Mouse (Mus musculus): Measurements from ENCODE around the gene Rps9. TPM values are rescaled to one million over a fixed set of nuclear protein-coding genes. Genes with fewer than 3 reads are reported as not detected.

The Rps9 gene
- 100 to 1,000 TPM; 858 to 933 TPM for total RNA-seq (2021)
- long read RNA-seq, experiment 1, transcript Rps9-204 (4 exons, 914 nt), result minor isoform, 8 of 97 reads
- long read RNA-seq, experiment 1, transcript Rps9-201 (5 exons, 751 nt), result major isoform, 79 of 97 reads
- long read RNA-seq, experiment 1, partial matches to known transcripts, result 5 of 97 reads
- long read RNA-seq, experiment 1, other reads (novel, unspliced or antisense), result 4 of 97 reads
- long read RNA-seq, experiment 2, transcript Rps9-204 (4 exons, 914 nt), result minor isoform, 28 of 378 reads
- long read RNA-seq, experiment 2, transcript Rps9-201 (5 exons, 751 nt), result major isoform, 323 of 378 reads
- long read RNA-seq, experiment 2, partial matches to known transcripts, result 11 of 378 reads
- long read RNA-seq, experiment 2, other reads (novel, unspliced or antisense), result 15 of 378 reads

GRCm38 (mm10) chr7:3703879-3704441 is at the start of gene Rps9:
Gene Rps9, plus strand, starts transcription at chr7:3703993.
- peak; percentile 91 to 95 for DNase-seq (ENCODE audit: low spot score in 2 of 2)

GRCm38 (mm10) chr7:3656966-3657365 is 46.8 kb upstream of the Rps9 start:
- no peak for DNase-seq (ENCODE audit: low spot score in 2 of 2)

DNA sequence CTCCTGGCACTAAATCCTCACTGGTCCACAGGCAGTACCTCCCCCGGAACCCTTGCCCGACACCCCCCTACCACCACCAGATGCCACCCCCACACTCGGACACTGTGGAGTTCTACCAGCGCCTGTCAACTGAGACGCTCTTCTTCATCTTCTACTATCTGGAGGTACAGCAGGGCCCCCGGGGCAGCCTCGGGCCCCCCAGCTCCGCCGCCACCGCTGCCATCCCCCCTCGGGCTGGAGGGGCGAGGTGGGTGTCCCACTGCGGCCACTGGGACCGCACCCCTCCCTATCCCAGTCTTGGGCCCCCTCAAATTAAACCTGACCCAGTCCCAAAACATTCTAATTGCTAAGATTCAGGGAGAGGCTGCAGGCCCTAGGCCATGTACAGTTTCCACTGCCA is 45.2 kb upstream of the Rps9 start:
- DNase-seq (ENCODE audit: low spot score in 2 of 2), result no peak

DNA sequence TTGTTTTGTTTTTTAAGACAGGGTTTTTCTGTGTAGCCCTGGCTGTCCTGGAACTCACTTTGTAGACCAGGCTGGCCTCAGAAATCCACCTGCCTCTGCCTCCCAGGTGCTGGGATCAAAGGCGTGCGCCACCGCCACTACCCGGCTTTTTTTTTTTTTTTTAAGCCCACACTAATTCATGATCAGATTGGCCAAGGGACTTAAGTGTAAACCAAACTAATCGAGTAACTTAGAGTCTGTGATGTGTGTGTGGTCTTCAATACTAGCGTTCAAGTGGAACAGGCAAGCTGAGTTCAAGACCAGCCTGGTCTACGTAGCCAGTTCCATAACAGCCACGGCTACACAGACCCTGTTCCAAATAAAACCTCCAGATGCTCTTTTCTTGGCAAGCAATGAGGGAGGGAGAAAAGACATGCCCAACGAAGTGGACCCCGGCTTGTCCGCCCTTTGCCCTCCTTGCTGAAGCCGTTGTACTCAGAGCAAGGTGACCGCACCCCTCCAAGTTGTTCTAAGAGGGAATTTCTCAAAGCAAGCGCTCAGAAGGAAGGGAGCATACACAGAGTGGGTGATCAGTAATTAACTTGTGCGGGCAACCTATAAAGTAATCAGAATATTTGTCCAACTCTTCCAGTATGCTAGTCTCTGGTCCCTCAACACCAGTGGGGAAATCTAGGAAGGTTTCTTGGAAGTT is 39.1 kb upstream of the Rps9 start:
- peak in 1 of 2 experiments; percentile 33 for DNase-seq (ENCODE audit: low spot score in 2 of 2)

GRCm38 (mm10) chr7:3665215-3666114 is 38.3 kb upstream of the Rps9 start, which contains the start of gene Leng1:
Gene Leng1, minus strand, starts transcription at chr7:3665840.
- peak; percentile 91 to 92 for DNase-seq (ENCODE audit: low spot score in 2 of 2)

- DNase-seq (ENCODE audit: low spot score in 2 of 2), result peak in 1 of 2 experiments; percentile 37
These were observed 36.8 kb upstream of the Rps9 start for GRCm38 (mm10) chr7:3666921-3667391.

DNA sequence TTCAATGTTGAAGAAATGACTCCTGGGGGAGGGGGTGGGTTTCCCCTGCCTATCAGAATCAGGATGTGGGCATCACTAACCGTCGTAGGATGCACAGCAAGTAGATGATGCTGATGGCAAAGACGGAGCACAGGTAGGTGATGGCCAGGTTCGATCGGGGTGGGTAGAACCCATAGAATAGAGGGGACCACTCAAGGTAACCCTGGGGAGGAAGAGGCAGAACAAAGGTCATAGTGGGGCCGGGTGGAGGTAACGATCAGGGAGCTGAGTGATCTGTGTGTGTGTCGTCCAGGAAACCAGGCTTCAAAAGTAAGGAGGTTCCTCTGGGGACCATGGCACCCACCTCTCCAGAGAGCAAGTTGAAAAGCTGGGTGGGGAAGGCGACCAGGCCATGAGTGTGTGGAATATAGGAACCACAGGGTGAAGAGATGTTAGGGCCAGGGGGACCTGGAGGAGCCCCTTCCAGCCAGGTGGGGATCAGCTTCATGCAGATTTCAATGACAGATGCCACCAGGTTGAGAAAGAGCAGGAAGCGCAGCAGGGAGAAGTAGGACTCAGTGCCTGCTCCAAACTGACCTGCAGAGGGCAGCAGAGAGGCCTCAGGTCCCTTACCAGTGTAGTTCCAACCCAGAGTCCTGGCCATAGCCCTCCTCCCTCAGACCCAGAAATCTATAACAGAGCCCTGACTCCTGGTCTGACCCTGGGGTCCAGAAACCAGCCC is 29.1 kb upstream of the Rps9 start:
- peak; percentile 79 to 82 for DNase-seq (ENCODE audit: low spot score in 2 of 2)

DNA sequence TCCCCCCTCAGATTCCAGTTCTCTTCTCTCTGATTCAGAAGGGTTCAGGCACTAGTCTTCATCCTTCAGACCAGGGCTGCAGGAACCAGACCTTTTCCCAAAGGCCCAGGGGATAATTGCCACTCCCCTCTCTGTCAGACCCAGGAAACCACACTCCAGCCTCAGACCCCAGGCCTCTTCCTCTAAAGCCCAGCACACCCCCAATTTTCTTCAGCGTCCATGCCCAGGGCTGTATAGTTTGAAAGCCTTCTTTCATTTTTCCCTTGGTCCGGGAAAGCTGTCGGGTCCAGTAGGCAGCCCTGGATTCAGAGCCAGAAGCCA is 28.6 kb upstream of the Rps9 start:
- DNase-seq (ENCODE audit: low spot score in 2 of 2), result no peak

DNA sequence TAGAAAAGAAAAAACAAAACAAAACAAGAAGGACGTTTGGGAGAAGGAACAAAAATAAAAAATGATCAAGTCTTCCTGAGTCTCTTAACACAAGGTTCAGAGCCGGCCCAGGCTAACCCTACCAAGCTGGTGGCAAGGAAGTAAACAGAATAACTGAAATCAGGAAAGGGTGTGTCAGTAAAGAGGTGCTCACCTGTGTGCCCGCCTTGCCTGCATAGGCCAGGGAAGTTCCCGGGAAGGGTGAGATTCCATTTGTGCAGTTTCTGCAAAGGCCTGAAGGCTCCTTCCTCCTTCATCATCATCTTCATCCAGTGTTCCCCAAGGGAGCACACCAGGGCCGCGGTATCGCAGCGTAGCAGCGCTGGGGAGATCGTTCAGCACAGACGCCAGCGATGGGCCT is 27.4 kb upstream of the Rps9 start:
- DNase-seq (ENCODE audit: low spot score in 2 of 2), result no peak

DNA sequence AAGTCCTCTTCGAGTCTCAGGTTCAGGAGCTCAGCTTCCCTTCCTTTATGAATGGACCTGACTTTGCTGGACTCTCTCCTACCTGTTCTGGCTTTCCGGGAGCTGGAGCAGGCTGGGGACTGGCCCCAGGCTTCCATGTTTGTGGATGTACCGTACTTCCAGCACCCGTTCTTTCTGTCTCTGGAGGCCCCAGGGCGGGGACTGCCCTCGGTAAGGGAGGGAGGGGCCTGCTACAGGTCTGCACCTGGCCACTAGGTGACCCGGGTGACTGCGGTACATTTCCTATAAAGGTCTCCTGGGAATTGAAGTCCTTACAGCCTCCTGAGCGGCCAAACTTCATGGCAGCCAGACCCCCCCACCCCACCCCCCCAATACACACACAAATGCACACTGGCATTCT is 26.5 kb upstream of the Rps9 start, which contains the start of gene Tmc4:
Gene Tmc4, minus strand, starts transcription at position 212 of the 400 bp plus-strand sequence.
- no peak for DNase-seq (ENCODE audit: low spot score in 2 of 2)

DNA sequence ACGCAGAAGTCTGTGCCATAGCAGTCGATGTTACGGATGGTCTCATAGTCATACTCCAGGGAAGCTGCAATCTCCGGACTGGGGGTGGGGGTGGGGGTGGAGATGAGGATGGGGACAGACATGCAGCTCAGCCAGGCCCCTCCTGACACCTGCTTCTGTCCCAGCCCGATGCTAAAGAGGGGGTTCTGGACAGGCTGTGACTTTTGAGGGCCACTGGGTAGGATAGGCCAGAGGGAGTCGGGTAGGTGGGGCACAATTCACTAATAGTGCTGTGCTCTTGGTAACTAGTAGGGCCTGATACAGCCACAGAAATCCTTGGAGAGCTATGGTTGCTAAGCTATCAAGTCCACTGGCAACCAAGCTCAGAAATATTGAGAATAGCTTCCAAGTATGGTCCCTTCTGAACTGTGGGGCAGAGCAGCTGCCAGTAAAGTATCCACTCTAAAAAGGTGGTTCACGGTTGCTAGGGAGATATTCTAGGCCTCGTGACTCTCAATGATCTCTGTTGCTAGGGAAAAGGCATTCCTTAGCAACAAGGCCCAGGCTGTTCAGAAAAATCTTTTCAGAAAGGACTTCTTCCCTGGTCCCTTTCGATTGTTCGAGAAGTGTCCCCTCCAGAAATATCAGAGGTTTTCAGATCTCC is 19.8 kb upstream of the Rps9 start:
- no peak for DNase-seq (ENCODE audit: low spot score in 2 of 2)

DNA sequence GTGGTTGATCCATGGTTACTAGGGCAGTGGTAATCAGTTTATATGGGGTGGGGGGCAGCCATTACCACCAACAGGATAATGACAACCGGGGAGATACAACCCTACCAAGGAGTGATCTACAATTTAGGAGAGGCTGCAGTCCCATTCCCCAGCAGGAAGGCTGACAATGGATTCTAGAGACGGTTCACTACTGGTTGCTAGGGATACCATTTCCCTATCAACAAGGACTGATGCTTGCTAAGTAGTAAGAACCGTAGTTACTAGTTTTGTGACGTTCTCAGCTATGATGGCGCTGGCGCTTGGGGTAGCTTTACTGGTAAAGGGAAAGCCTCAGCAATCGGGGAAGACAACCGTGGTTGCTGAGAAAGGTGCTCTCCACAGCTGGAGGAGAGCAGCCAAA is 19.1 kb upstream of the Rps9 start:
- DNase-seq (ENCODE audit: low spot score in 2 of 2), result no peak

- no peak for DNase-seq (ENCODE audit: low spot score in 2 of 2)
These were observed 18.2 kb upstream of the Rps9 start for GRCm38 (mm10) chr7:3685400-3686187.

DNA sequence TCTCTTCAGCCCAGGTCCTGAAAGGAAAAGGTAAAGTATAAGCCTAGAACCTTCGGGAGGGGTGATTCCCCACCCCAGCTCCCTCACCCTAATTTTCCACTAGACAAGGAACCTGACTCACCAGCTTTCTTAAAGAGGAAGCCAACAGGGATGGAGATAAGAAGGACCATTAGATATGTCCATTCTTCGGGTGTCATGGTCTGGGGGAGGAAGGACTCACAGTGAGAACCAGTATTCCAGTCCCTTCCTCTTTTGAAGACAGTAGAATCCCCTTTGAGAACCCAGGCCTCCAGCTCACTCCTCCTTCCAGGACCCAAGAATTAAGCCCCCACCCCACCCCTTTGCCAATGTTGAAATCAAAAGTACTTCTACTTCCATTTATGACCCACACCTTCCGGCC is 11.9 kb upstream of the Rps9 start:
- DNase-seq (ENCODE audit: low spot score in 2 of 2), result no peak

- peak; percentile 88 to 90 for DNase-seq (ENCODE audit: low spot score in 2 of 2)
These were observed 11.3 kb upstream of the Rps9 start, which contains the start of gene Tsen34 for GRCm38 (mm10) chr7:3692382-3692986. Gene Tsen34, plus strand, starts transcription at chr7:3692863.

DNA sequence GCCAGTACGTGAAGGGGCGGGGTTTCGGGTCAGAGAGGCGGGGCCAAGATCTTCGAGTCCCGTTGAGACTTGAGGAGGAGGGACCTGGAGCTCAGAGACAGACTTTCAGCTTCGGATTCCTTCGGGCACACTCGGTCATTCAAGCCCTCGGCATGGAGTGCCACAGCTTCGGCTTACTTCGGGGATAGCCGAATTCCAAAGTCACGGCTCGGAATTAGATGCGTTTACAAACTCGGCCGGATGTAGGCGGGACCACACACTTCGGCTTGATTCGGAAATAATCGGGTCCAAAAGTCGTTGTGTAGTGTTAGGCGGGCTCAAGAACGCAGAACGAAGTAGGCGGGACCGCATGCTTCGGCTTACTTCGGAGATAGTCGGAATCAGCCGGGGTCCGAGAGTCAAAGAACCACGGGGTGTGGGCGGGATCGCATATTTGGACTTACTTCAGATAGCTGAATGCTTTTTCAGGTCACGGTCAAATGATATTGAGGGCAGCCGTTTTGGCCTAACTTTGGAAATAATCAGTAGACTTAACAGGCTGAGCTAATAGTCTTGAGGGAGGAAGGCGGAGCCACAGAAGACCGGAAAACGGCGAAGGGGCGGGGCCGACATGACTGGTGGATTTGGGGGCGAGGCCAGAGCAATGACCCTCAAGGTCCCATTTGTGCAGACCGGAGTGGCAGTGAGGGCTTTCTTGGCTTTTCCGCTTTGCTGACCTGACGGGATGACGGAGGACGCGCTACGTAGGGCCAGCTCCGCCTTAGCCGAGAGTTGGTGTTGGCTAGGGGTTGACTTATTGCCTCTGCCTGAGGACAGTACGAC is 10.6 kb upstream of the Rps9 start, which contains the start of gene Mboat7:
Gene Mboat7, minus strand, starts transcription at position 537 of the 822 bp plus-strand sequence.
- peak; percentile 88 to 89 for DNase-seq (ENCODE audit: low spot score in 2 of 2)

DNA sequence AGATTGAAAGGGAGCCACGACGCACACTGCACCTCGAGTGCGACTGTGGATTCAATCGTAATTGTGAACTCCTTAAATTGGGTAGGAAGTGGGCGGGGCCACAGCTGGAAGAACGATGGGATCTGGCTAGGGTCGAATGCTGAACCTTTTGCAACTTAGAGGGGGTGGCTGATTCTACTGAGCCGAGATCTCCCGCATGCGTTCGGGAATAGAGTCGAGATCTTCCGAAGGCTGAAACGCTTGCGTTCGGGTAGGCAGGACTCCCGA is 10.1 kb upstream of the Rps9 start:
- DNase-seq (ENCODE audit: low spot score in 2 of 2), result no peak

Measured in adrenal gland, adult 18-20 months (tissue).